Mouse (Mus musculus) left cerebral cortex, adult 18-20 months (tissue): ENCODE measurements around the gene 4933415A04Rik. TPM values are rescaled to one million over a fixed set of nuclear protein-coding genes. Genes with fewer than 3 reads are reported as not detected.
A peak's percentile ranks its signal among the peaks of the same experiment; 100 is the strongest.

Experiments used
- DNase-seq, 2 experiments: peaks; one replicate each; pipeline ENCODE4 v3.0.0; 2021 to 2022; ENCODE audit warnings: low spot score in 2 of 2, mixed read lengths in 1 of 2
- total RNA-seq, 2 experiments: library from RNA; stranded (reverse); gene quantifications; 2 replicates each; pipeline ENCODE4 v1.2.3; 2021

4933415A04Rik gene
- total RNA-seq, 2 experiments from 2014 or later = 0.66 to 0.70 TPM

GRCm38 (mm10) chr11:43626927-43627645 is 40.2 kb downstream of the 4933415A04Rik start:
- DNase-seq = peak in 1 of 2 experiments; percentile 19

DNA sequence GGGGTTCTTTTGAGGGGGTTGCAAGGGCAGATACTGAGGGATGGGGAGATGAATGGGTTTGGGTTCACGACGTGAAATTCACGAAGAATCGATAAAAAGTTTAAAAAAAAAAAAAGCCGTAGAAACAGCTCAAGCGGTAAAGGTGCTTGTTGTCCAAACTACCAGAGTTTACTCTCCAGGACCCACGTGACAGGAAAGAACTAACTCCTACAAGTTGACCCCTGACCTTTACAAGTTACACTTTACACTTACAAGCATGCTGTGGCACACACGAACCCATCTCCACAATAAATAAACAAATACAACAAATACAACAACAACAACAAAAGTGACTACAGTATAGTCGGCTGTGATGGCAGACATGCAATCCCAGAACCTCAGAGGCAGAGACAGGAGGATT is 44.8 kb downstream of the 4933415A04Rik start:
- DNase-seq = no peak

DNA sequence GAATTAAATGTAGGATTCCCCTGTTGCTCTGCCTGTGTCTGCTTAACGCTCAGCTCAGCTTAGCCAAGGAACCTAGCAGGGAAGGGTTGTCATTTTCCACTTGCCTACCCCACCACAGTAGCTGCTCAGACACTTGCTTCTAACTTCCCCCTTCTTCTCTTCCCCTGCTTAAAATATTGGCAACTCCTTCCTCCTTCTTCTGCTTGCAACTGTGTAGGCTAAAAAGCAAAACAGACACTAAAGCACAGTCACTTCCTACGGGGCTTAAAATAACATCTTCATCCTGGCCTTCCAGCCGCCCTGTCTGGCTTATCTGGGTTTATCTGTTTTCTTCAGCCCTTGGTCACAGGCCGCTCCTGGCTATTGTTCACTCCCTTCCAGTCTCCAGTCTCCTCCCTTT is 45.7 kb downstream of the 4933415A04Rik start:
- DNase-seq = no peak

DNA sequence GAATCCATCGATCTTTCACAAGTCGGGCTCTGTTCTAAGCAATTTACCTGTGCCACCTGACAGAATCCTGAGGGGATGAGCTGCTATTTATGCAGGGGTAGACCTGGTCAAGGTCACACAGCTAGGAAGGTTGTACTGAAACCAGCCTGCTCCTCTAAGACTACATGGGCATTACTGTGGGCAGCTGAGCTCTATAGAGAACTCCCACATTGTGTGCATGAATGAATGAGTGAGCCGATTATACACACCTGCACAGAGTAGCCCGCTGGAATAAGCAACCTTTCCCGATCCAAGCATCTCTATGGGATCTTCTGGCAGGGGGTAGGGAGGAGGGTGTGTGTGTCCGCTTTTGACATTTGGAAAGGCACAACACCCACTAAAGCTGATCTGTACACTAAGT is 46.3 kb downstream of the 4933415A04Rik start:
- no peak for DNase-seq

- DNase-seq = peak; percentile 36 to 57
Measured at GRCm38 (mm10) chr11:43633658-43634401, 47.0 kb downstream of the 4933415A04Rik start.

GRCm38 (mm10) chr11:43636761-43637160 is 49.9 kb downstream of the 4933415A04Rik start:
- DNase-seq = no peak

GRCm38 (mm10) chr11:43638486-43638885 is 51.6 kb downstream of the 4933415A04Rik start:
- no peak for DNase-seq

Other genes with a start within 250 kb of the 4933415A04Rik start
- gene Pttg1, start 160.8 kb upstream of the 4933415A04Rik start, total RNA-seq = 10 to 100 TPM; 30.2 to 31.1 TPM
- gene Slu7, start 153.3 kb upstream of the 4933415A04Rik start, total RNA-seq = 10 to 100 TPM; 55.5 to 57.8 TPM
- gene C1qtnf2, start 112.8 kb upstream of the 4933415A04Rik start, total RNA-seq = 1 to 10 TPM; 2.3 to 2.9 TPM
- gene Ccnjl, start 58.3 kb upstream of the 4933415A04Rik start, total RNA-seq = 1 to 10 TPM; 2.8 to 3.0 TPM
- not detected for gene Fabp6, start 14.5 kb downstream of the 4933415A04Rik start, total RNA-seq
- gene Pwwp2a, start 95.0 kb downstream of the 4933415A04Rik start, total RNA-seq = 10 to 100 TPM; 61.2 to 65.4 TPM
- gene Ttc1, start 161.0 kb downstream of the 4933415A04Rik start, total RNA-seq = 10 to 100 TPM; 67.8 to 69.4 TPM